Mouse (Mus musculus): Measurements from ENCODE around the gene Cdc42ep4. TPM values are rescaled to one million over a fixed set of nuclear protein-coding genes. Genes with fewer than 3 reads are reported as not detected.

The Cdc42ep4 gene
- total RNA-seq (2012; rRNA removed): 17.8 and 20.7 TPM in 2 replicates

- in situ Hi-C loops (cut with MboI; ENCODE audit: low sequenced_read_pairs in 2 of 2, unreplicated experiment in 2 of 2): no loop called here
- peaks cover 0 to 39% of the 10 kb centered on the region in 2 experiments; a peak in 3 of 4 replicates for H3K4me1 ChIP-seq (ENCODE audit: control insufficient read depth in 2 of 2, insufficient read depth in 2 of 2, low read length in 2 of 2, poor library complexity in 1 of 2)
- DNase-seq (ENCODE audit: low read depth, low spot score): peak; percentile 95
- TF ChIP-seq MAFK (IDR thresholded peaks at IDR 0.05; ENCODE audit: insufficient read depth, low read depth, low read length): no peak
- TF ChIP-seq ZNF384 (IDR thresholded peaks at IDR 0.05; ENCODE audit: low read depth, low read length): no peak
- TF ChIP-seq HCFC1 (IDR thresholded peaks at IDR 0.05; ENCODE audit: borderline replicate concordance, insufficient read depth, low read length): no peak
- TF ChIP-seq CHD2 (IDR thresholded peaks at IDR 0.05; ENCODE audit: low read depth, low read length): no peak
- TF ChIP-seq ZC3H11A (IDR thresholded peaks at IDR 0.05; ENCODE audit: borderline replicate concordance, low read depth, low read length): no peak
- H3K9ac ChIP-seq (ENCODE audit: insufficient read depth, low read depth, low read length, poor library complexity, severe bottlenecking): peak within 1 kb of the TSS; percentile 87
- peak within 1 kb of the TSS; percentile 93 for H3K27ac ChIP-seq (ENCODE audit: insufficient read depth, low read depth, low read length, poor library complexity, severe bottlenecking)
- peak within 1 kb of the TSS; percentile 90 to 96 for H3K4me3 ChIP-seq (ENCODE audit: insufficient read depth in 1 of 2, low read depth in 1 of 2, low read length in 2 of 2, poor library complexity in 1 of 2, severe bottlenecking in 1 of 2)
- no peaks in the 10 kb centered on the region for H3K9me3 ChIP-seq (ENCODE audit: control insufficient read depth, insufficient read depth, low read depth, low read length)
- H3K36me3 ChIP-seq (ENCODE audit: control insufficient read depth, insufficient read depth, low read length, poor library complexity, severe bottlenecking): no peaks in the 10 kb centered on the region
Measured at GRCm38 (mm10) chr11:113751484-113752084, at the start of gene Cdc42ep4. TSS of gene Cdc42ep4 (minus strand) at chr11:113751881.

DNA sequence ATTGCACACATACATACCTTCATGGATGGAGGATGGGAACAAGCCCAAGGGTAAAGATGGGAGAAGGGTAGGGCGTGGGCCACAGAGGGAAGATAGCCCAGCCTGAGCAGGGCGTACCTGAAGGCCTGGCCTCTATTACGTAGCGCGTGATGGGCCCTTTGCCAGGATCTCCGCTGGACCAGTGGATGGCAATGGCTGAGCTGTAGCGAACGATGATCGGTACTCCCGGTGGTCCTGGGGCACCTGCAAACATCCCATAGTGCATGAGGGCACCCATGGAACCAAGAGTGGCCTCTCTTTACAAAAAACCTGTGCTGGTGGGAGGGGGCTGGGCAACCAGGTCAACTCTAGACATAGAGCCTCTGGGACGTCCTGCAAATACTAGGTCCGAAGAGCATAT, 48.3 kb upstream of the Cdc42ep4 start:
- H3K4me1 ChIP-seq (ENCODE audit: control insufficient read depth in 2 of 2, insufficient read depth in 2 of 2, low read length in 2 of 2, poor library complexity in 1 of 2): peaks cover 0 to 18% of the 10 kb centered on the region in 2 experiments; a peak in 2 of 4 replicates
- TF ChIP-seq HCFC1 (IDR thresholded peaks at IDR 0.05; ENCODE audit: borderline replicate concordance, insufficient read depth, low read length) (no peak), ZC3H11A (IDR thresholded peaks at IDR 0.05; ENCODE audit: borderline replicate concordance, low read depth, low read length) (no peak), CHD2 (IDR thresholded peaks at IDR 0.05; ENCODE audit: low read depth, low read length) (no peak), MAFK (IDR thresholded peaks at IDR 0.05; ENCODE audit: insufficient read depth, low read depth, low read length) (no peak)
- no peaks in the 10 kb centered on the region for H3K36me3 ChIP-seq (ENCODE audit: control insufficient read depth, insufficient read depth, low read length, poor library complexity, severe bottlenecking)
- no peak for DNase-seq (ENCODE audit: low read depth, low spot score)
- no peak overlapping the region for H3K27ac ChIP-seq (ENCODE audit: insufficient read depth, low read depth, low read length, poor library complexity, severe bottlenecking)
- in situ Hi-C loops (cut with MboI; ENCODE audit: low sequenced_read_pairs in 2 of 2, unreplicated experiment in 2 of 2): no loop called here
- no peak overlapping the region for H3K4me3 ChIP-seq (ENCODE audit: insufficient read depth in 1 of 2, low read depth in 1 of 2, low read length in 2 of 2, poor library complexity in 1 of 2, severe bottlenecking in 1 of 2)
- H3K9me3 ChIP-seq (ENCODE audit: control insufficient read depth, insufficient read depth, low read depth, low read length): no peaks in the 10 kb centered on the region
- no peak overlapping the region for H3K9ac ChIP-seq (ENCODE audit: insufficient read depth, low read depth, low read length, poor library complexity, severe bottlenecking)

GRCm38 (mm10) chr11:113799041-113799447, 47.4 kb upstream of the Cdc42ep4 start:
- no peaks in the 10 kb centered on the region for H3K9me3 ChIP-seq (ENCODE audit: control insufficient read depth, insufficient read depth, low read depth, low read length)
- no peaks in the 10 kb centered on the region for H3K36me3 ChIP-seq (ENCODE audit: control insufficient read depth, insufficient read depth, low read length, poor library complexity, severe bottlenecking)
- in situ Hi-C loops (cut with MboI; ENCODE audit: low sequenced_read_pairs in 2 of 2, unreplicated experiment in 2 of 2): no loop called here
- H3K4me1 ChIP-seq (ENCODE audit: control insufficient read depth in 2 of 2, insufficient read depth in 2 of 2, low read length in 2 of 2, poor library complexity in 1 of 2): peaks cover 0 to 18% of the 10 kb centered on the region in 2 experiments; a peak in 2 of 4 replicates
- H3K4me3 ChIP-seq (ENCODE audit: insufficient read depth in 1 of 2, low read depth in 1 of 2, low read length in 2 of 2, poor library complexity in 1 of 2, severe bottlenecking in 1 of 2): no peak overlapping the region
- TF ChIP-seq HCFC1 (IDR thresholded peaks at IDR 0.05; ENCODE audit: borderline replicate concordance, insufficient read depth, low read length) (no peak), ZC3H11A (IDR thresholded peaks at IDR 0.05; ENCODE audit: borderline replicate concordance, low read depth, low read length) (no peak), CHD2 (IDR thresholded peaks at IDR 0.05; ENCODE audit: low read depth, low read length) (no peak), MAFK (IDR thresholded peaks at IDR 0.05; ENCODE audit: insufficient read depth, low read depth, low read length) (no peak), ZNF384 (IDR thresholded peaks at IDR 0.05; ENCODE audit: low read depth, low read length) (no peak)
- DNase-seq (ENCODE audit: low read depth, low spot score): no peak
- H3K9ac ChIP-seq (ENCODE audit: insufficient read depth, low read depth, low read length, poor library complexity, severe bottlenecking): no peak overlapping the region
- no peak overlapping the region for H3K27ac ChIP-seq (ENCODE audit: insufficient read depth, low read depth, low read length, poor library complexity, severe bottlenecking)

DNA sequence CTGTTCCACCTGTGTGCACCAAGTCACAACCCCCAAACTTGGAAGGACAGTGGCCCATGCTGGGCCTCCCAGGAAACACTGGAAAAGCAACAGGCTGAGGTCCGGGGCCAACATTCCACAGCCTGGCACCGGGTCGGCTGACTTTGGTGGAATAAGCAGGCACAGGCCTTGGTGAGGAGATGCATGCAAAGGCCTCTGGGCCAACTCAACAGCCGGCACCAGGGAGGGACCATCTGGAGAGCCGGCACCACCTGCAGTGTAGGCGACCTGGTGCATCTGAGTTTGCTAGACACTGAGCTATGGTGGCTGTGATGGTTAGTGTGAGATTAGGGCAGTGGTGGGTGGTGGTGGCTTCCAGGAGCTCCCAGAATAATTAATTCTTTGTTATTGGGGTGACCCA, 46.3 kb upstream of the Cdc42ep4 start:
- no peak overlapping the region for H3K9ac ChIP-seq (ENCODE audit: insufficient read depth, low read depth, low read length, poor library complexity, severe bottlenecking)
- H3K4me3 ChIP-seq (ENCODE audit: insufficient read depth in 1 of 2, low read depth in 1 of 2, low read length in 2 of 2, poor library complexity in 1 of 2, severe bottlenecking in 1 of 2): no peak overlapping the region
- no peaks in the 10 kb centered on the region for H3K36me3 ChIP-seq (ENCODE audit: control insufficient read depth, insufficient read depth, low read length, poor library complexity, severe bottlenecking)
- in situ Hi-C loops (cut with MboI; ENCODE audit: low sequenced_read_pairs in 2 of 2, unreplicated experiment in 2 of 2): no loop called here
- H3K4me1 ChIP-seq (ENCODE audit: control insufficient read depth in 2 of 2, insufficient read depth in 2 of 2, low read length in 2 of 2, poor library complexity in 1 of 2): peaks cover 0 to 13% of the 10 kb centered on the region in 2 experiments; a peak in 2 of 4 replicates
- TF ChIP-seq ZNF384 (IDR thresholded peaks at IDR 0.05; ENCODE audit: low read depth, low read length) (no peak), MAFK (IDR thresholded peaks at IDR 0.05; ENCODE audit: insufficient read depth, low read depth, low read length) (no peak), HCFC1 (IDR thresholded peaks at IDR 0.05; ENCODE audit: borderline replicate concordance, insufficient read depth, low read length) (no peak), ZC3H11A (IDR thresholded peaks at IDR 0.05; ENCODE audit: borderline replicate concordance, low read depth, low read length) (no peak), CHD2 (IDR thresholded peaks at IDR 0.05; ENCODE audit: low read depth, low read length) (no peak)
- DNase-seq (ENCODE audit: low read depth, low spot score): no peak
- H3K27ac ChIP-seq (ENCODE audit: insufficient read depth, low read depth, low read length, poor library complexity, severe bottlenecking): no peak overlapping the region
- no peaks in the 10 kb centered on the region for H3K9me3 ChIP-seq (ENCODE audit: control insufficient read depth, insufficient read depth, low read depth, low read length)
